Mouse (Mus musculus) bone marrow macrophage, adult 2 months (primary cell): Measurements from ENCODE around the gene Dek.

Source experiments
- CTCF ChIP-seq: IDR thresholded peaks from 2 replicates; pipeline ENCODE4 v1.5.1; 2012; ENCODE audit warnings: low read depth, mild to moderate bottlenecking, low read length, moderate library complexity
- POLR2A ChIP-seq: IDR thresholded peaks from 2 replicates; pipeline ENCODE4 v1.6.1; 2012; ENCODE audit warnings: mild to moderate bottlenecking, low read depth, low read length, borderline replicate concordance

DNA sequence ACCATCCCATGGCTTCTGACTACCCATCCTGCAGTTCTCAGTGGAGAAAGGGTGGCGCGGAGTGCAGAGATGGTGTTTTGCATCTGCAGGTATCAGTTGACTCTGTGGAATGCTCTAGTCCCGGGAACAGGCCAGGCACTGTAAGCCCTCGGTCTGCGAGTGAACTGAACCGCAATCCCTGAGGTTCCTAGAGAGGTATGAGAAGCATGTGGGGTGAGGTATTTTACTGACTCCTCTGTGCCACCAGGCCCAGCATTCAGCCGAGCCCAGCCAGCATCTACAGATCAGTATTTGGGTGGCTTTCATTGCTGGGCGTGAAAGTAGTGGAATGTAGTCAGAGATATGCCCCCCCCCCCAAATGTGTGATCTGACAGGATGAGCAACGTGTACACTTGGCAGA lies 39.9 kb upstream of the Dek start:
- TF ChIP-seq POLR2A (no peak), CTCF (no peak)
